Mouse (Mus musculus) forebrain, embryonic 15.5 days (tissue): Measurements from ENCODE around the gene Tenm4. TPM values are rescaled to one million over a fixed set of nuclear protein-coding genes. Genes with fewer than 3 reads are reported as not detected.

ENCODE experiments used
- ATAC-seq: fragments of 200-750 bp; cut with Nextera tagmentation; replicated peaks from 2 replicates; pipeline ENCODE4 v1.8.0; 2017; ENCODE audit warnings: mild to moderate bottlenecking, moderate TSS enrichment, moderate library complexity
- H3K27ac ChIP-seq: fragments of 300-500 bp; sonication (generic); replicated peaks from 2 replicates; pipeline ENCODE4 v1.5.1; 2015; ENCODE audit warnings: mild to moderate bottlenecking, inconsistent platforms
- H3K27me3 ChIP-seq: fragments of 300-500 bp; sonication (generic); 2 replicates; pipeline ENCODE4 v1.6.1; 2015; ENCODE audit warnings: inconsistent platforms
- H3K36me3 ChIP-seq: fragments of 300-500 bp; sonication (generic); 2 replicates; pipeline ENCODE4 v1.6.1; 2015; ENCODE audit warnings: mild to moderate bottlenecking, inconsistent platforms
- H3K4me1 ChIP-seq: fragments of 300-500 bp; sonication (generic); 2 replicates; pipeline ENCODE4 v1.6.1; 2015; ENCODE audit warnings: inconsistent platforms
- H3K4me2 ChIP-seq: fragments of 300-500 bp; sonication (generic); replicated peaks from 2 replicates; pipeline ENCODE4 v1.6.1; 2015; ENCODE audit warnings: mild to moderate bottlenecking, inconsistent platforms
- H3K4me3 ChIP-seq: fragments of 300-500 bp; sonication (generic); 2 replicates; pipeline ENCODE4 v1.5.1; 2015; ENCODE audit warnings: mild to moderate bottlenecking, inconsistent platforms
- H3K9ac ChIP-seq: fragments of 300-500 bp; sonication (generic); replicated peaks from 2 replicates; pipeline ENCODE4 v1.6.1; 2015; ENCODE audit warnings: mild to moderate bottlenecking, inconsistent platforms
- H3K9me3 ChIP-seq: fragments of 300-500 bp; sonication (generic); 2 replicates; pipeline ENCODE4 v1.6.1; 2016; ENCODE audit warnings: inconsistent platforms
- WGBS: fragments of 180-500 bp; shearing (Covaris S2); methylation state at CpG from one replicate; pipeline ENCODE4 v1.1.7; 2015; ENCODE audit warnings: mixed read lengths; 5-methylcytosine and 5-hydroxymethylcytosine counted together
- polyA plus RNA-seq: library from polyadenylated mRNA; unstranded; fragments of >200 nt; fragmentation: Nextera tagmentation; extraction: Ambion mirVana; gene quantifications from 2 replicates; pipeline ENCODE4 v1.2.1, GENCODE M21; 2015

Tenm4 gene
- polyA plus RNA-seq, 1 experiment from 2014 or later, result 103 TPM

DNA sequence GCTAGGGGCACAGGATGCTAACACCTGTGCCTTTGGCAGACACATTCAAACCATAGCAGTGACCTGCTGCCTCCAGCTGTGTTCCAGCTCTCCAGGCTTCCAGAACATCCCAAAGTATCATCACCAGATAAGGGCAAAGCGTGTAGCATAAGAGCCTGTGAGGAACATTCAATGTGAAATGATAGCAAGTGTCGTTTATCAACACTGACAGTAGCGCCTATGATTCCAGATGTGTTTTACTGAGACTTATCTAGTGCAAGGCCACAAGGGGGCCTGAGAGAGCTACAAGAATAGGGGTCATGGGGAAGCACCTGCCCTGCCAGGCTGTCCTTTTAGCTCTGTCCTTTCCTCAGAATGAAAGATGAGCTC, 607.5 kb downstream of the Tenm4 start:
- 81% methylated on average over 3 of the region's 3 CpGs for WGBS
- Histone ChIP-seq H3K9me3 (no peaks in the 10 kb centered on the region), H3K4me2 (no peak overlapping the region), H3K4me3 (no peak overlapping the region), H3K27me3 (no peaks in the 10 kb centered on the region), H3K36me3 (peaks cover 14% of the 10 kb centered on the region; the same call in 1 of the 2 replicates), H3K9ac (no peak overlapping the region), H3K27ac (no peak overlapping the region), H3K4me1 (peaks cover 33% of the 10 kb centered on the region)
- ATAC-seq, result no peak

DNA sequence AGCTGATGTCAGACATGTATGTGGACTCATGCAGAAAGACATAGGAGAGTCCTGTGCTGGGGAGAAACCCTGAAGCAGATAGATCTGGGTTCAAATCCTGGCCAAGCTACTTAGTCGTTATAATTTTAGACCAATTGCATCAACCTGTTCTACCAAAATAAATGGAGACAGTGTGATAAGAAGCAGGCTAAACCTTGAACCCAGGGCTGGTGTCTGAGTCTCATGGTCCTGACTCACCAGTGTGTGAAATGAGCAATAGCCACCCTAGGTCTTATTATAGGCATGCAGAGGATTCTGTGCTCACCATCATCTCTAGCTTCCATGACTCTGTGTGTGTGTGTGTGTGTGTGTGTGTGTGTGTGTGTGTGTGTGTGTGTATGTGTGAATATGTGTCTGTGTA, 609.5 kb downstream of the Tenm4 start:
- no peaks in the 10 kb centered on the region for H3K9me3 ChIP-seq
- no peak overlapping the region for H3K4me2 ChIP-seq
- H3K9ac ChIP-seq, result no peak overlapping the region
- no peaks in the 10 kb centered on the region for H3K27me3 ChIP-seq
- ATAC-seq, result no peak
- H3K27ac ChIP-seq, result no peak overlapping the region
- H3K4me1 ChIP-seq, result peaks cover 17% of the 10 kb centered on the region
- H3K4me3 ChIP-seq, result no peak overlapping the region
- peaks cover 14% of the 10 kb centered on the region; the same call in 1 of the 2 replicates for H3K36me3 ChIP-seq
- WGBS, result 94% methylated on average over 1 of the region's 1 CpGs

DNA sequence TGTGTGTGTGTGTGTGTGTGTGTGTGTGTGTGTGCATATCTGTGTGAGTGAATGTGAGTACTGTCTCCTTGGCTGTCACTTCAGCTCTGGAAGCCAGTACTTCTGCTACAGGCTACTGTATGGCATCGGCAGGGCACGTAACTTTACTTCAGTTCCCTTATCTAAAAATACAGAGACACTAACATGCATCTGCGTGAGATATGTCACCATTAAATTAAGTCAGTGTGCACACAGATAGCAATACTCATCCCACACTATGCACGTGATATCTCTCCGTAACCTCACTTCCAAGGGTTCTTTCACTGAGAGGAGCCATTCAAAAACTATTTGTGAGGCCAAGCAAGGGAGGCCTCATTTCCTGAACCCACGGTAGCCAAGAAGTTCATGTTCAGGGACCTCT, 610.0 kb downstream of the Tenm4 start:
- no peak overlapping the region for H3K4me2 ChIP-seq
- WGBS, result 75% methylated on average over 6 of the region's 6 CpGs
- peaks cover 14% of the 10 kb centered on the region; the same call in 1 of the 2 replicates for H3K36me3 ChIP-seq
- no peak overlapping the region for H3K4me3 ChIP-seq
- no peaks in the 10 kb centered on the region for H3K9me3 ChIP-seq
- peaks cover 17% of the 10 kb centered on the region for H3K4me1 ChIP-seq
- no peak overlapping the region for H3K27ac ChIP-seq
- no peaks in the 10 kb centered on the region for H3K27me3 ChIP-seq
- no peak overlapping the region for H3K9ac ChIP-seq
- ATAC-seq, result no peak

GRCm38 (mm10) chr7:96782686-96783085, 611.6 kb downstream of the Tenm4 start:
- peak overlapping the region; percentile 31; the same call in 1 of the 2 replicates for H3K27ac ChIP-seq
- H3K4me3 ChIP-seq, result no peak overlapping the region
- no peak for ATAC-seq
- H3K4me1 ChIP-seq, result peaks cover 30% of the 10 kb centered on the region
- no peak overlapping the region for H3K9ac ChIP-seq
- H3K27me3 ChIP-seq, result no peaks in the 10 kb centered on the region
- 88% methylated on average over 4 of the region's 4 CpGs for WGBS
- H3K9me3 ChIP-seq, result no peaks in the 10 kb centered on the region
- H3K4me2 ChIP-seq, result no peak overlapping the region
- H3K36me3 ChIP-seq, result peaks cover 11% of the 10 kb centered on the region; the same call in 1 of the 2 replicates

DNA sequence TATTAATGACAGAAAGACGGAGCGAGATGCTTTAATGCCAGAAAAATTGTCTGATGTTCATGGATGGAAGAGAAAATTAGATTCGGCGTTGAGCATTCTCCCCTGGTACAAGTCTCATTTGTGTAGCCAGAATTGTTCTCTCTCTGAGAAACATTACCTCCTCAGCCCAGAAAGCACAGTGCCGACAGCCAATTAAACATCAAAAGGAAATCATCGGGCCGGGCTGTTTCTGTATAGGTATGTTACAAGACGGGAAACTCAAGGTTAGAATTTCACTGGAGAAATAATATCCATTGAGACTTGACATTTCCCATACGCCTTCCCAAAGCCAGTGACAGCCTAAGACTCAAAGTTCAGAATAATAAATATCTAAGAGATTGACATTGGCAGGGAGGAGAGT, 614.8 kb downstream of the Tenm4 start:
- H3K27ac ChIP-seq, result peak overlapping the region; percentile 85
- no peaks in the 10 kb centered on the region for H3K9me3 ChIP-seq
- H3K27me3 ChIP-seq, result no peaks in the 10 kb centered on the region
- H3K9ac ChIP-seq, result no peak overlapping the region
- H3K4me3 ChIP-seq, result no peak overlapping the region
- H3K4me2 ChIP-seq, result no peak overlapping the region
- peaks cover 18% of the 10 kb centered on the region; the same call in 1 of the 2 replicates for H3K36me3 ChIP-seq
- ATAC-seq, result no peak
- WGBS, result 10% methylated on average over 9 of the region's 9 CpGs
- H3K4me1 ChIP-seq, result peaks cover 37% of the 10 kb centered on the region

DNA sequence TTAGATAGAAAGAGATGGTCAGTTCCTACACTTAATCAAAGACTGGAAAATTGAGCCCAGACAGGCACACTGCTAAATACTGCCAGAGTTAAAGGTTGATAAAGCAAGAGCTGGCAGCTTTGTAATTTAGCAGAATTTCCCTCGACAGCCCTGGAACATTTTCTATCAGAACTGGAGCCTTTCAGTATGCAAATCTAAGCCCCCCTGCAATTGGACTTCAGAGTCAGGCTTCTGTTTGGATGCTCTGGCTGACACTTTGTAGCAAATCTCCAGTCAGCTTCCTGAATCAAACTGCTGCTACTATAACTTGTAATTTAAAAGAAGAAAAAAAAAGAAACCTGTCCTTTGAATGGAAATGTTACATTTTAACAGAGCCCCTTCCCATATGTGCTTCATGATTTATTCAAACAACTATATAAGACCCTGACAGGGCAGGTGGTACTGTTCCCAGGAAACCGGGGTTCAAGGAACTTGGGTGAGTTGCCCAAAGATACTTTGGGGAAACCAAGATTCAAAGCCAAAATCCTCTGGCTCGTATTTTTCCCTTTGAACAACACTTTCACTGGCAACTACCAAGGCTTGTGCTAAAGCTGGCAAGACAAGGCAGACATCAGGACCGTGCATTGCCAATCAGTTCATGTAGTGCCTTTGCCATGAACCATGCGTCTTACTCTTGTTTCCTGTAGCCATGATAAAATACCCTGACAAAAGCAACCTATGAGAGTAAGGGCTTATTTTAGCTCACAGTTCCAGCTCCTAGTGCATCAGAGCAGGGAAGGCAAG, 615.4 kb downstream of the Tenm4 start:
- H3K9ac ChIP-seq, result no peak overlapping the region
- H3K4me3 ChIP-seq, result no peak overlapping the region
- H3K27me3 ChIP-seq, result no peaks in the 10 kb centered on the region
- WGBS, result 28% methylated on average over 5 of the region's 5 CpGs
- peaks cover 15% of the 10 kb centered on the region; the same call in 1 of the 2 replicates for H3K36me3 ChIP-seq
- no peak overlapping the region for H3K4me2 ChIP-seq
- peak overlapping the region; percentile 85 for H3K27ac ChIP-seq
- peaks cover 37% of the 10 kb centered on the region for H3K4me1 ChIP-seq
- peak; percentile 88 for ATAC-seq
- no peaks in the 10 kb centered on the region for H3K9me3 ChIP-seq

GRCm38 (mm10) chr7:96788135-96788534, 617.1 kb downstream of the Tenm4 start:
- Histone ChIP-seq H3K9ac (no peak overlapping the region), H3K27ac (peak overlapping the region; percentile 85), H3K9me3 (no peaks in the 10 kb centered on the region), H3K27me3 (no peaks in the 10 kb centered on the region), H3K36me3 (0 out of 2 replicates have a peak, but pooled peaks cover 11% of the 10 kb centered on the region), H3K4me2 (no peak overlapping the region), H3K4me3 (no peak overlapping the region), H3K4me1 (peaks cover 32% of the 10 kb centered on the region)
- ATAC-seq, result no peak
- WGBS, result 56% methylated on average over 4 of the region's 4 CpGs

- Histone ChIP-seq H3K36me3 (0 out of 2 replicates have a peak, but pooled peaks cover 11% of the 10 kb centered on the region), H3K4me1 (peaks cover 30% of the 10 kb centered on the region), H3K4me2 (no peak overlapping the region), H3K9me3 (no peaks in the 10 kb centered on the region), H3K9ac (no peak overlapping the region), H3K27ac (no peak overlapping the region), H3K4me3 (no peak overlapping the region), H3K27me3 (no peaks in the 10 kb centered on the region)
- no peak for ATAC-seq
- 65% methylated on average over 2 of the region's 2 CpGs for WGBS
These were observed 619.3 kb downstream of the Tenm4 start for GRCm38 (mm10) chr7:96790326-96790725.

DNA sequence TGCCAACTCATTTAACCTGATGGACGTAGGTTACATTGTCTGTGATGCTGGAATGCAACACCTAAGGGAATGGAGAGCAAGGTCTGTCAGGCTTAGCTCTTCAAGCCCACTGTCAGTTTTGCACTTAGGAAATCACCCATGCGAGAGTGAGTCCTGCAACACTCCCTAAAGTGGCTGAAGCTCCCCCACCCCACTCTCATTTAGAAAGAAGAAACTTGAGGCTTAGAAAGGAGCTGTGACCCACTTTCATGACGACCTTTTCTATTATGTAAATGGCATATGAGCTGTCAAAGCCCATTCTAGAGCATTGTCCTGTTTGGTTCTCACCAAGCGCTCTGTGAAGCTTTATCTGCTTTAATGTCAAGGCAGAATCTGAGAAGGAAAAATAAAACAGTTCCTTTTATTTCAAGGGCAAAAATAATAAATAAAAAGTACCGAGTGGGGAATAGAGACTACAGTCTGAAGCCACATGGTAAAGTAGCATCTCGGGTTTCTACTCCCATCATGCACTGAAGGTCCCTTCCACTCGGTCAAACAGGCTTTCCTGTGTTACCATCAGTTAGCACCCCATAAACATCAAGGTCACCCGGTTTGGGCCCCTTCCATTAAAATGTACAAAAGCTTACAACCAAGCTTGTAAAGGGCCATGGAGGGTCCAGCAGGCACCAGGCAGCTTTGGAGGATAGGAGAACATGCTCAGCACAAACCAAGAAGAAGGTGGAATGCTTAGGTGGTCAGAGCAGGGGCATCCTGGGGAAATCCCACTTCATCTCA, 621.6 kb downstream of the Tenm4 start:
- Histone ChIP-seq H3K27me3 (no peaks in the 10 kb centered on the region), H3K9me3 (no peaks in the 10 kb centered on the region), H3K4me3 (no peak overlapping the region), H3K4me1 (peaks cover 34% of the 10 kb centered on the region), H3K36me3 (0 out of 2 replicates have a peak, but pooled peaks cover 11% of the 10 kb centered on the region), H3K27ac (no peak overlapping the region), H3K4me2 (no peak overlapping the region), H3K9ac (no peak overlapping the region)
- ATAC-seq, result no peak
- 62% methylated on average over 8 of the region's 8 CpGs for WGBS

GRCm38 (mm10) chr7:96796033-96796741, 625.1 kb downstream of the Tenm4 start:
- Histone ChIP-seq H3K9me3 (no peaks in the 10 kb centered on the region), H3K36me3 (no peaks in the 10 kb centered on the region), H3K27ac (peak overlapping the region; percentile 88), H3K4me2 (0 out of 2 replicates have a peak overlapping the region, but pooled peaks have one; percentile 7), H3K4me1 (peaks cover 42% of the 10 kb centered on the region), H3K4me3 (no peak overlapping the region), H3K9ac (peak overlapping the region; percentile 17; the same call in 1 of the 2 replicates), H3K27me3 (no peaks in the 10 kb centered on the region)
- WGBS, result 12% methylated on average over 9 of the region's 9 CpGs
- ATAC-seq, result peak; percentile 86

GRCm38 (mm10) chr7:96796788-96797485, 625.9 kb downstream of the Tenm4 start:
- H3K4me3 ChIP-seq, result no peak overlapping the region
- H3K4me2 ChIP-seq, result peak overlapping the region; percentile 7; the same call in 1 of the 2 replicates
- H3K27me3 ChIP-seq, result no peaks in the 10 kb centered on the region
- H3K9ac ChIP-seq, result peak overlapping the region; percentile 17; the same call in 1 of the 2 replicates
- H3K27ac ChIP-seq, result peak overlapping the region; percentile 88
- H3K4me1 ChIP-seq, result peaks cover 42% of the 10 kb centered on the region
- ATAC-seq, result peak; percentile 84
- H3K9me3 ChIP-seq, result no peaks in the 10 kb centered on the region
- WGBS, result 13% methylated on average over 20 of the region's 20 CpGs
- H3K36me3 ChIP-seq, result no peaks in the 10 kb centered on the region; the same call in 1 of the 2 replicates
